Mouse (Mus musculus) forebrain, embryonic 11.5 days (tissue): ENCODE results near the gene Snx32. TPM values are rescaled to one million over a fixed set of nuclear protein-coding genes. Genes with fewer than 3 reads are reported as not detected.

ENCODE experiments used
- ATAC-seq: fragments of 200-750 bp; cut with Nextera tagmentation; replicated peaks from 2 replicates; pipeline ENCODE4 v1.8.0; 2017; ENCODE audit warnings: moderate TSS enrichment; ENCODE audit not compliant: low FRiP score
- DNase-seq: peaks from one replicate; pipeline ENCODE4 v3.0.0-alpha.2; 2017; ENCODE audit warnings: low spot score
- H3K27ac ChIP-seq: fragments of 300-500 bp; sonication (generic); 2 replicates; pipeline ENCODE4 v1.5.1; 2014; ENCODE audit warnings: low read depth, low read length
- H3K27me3 ChIP-seq: fragments of 300-500 bp; sonication (generic); 2 replicates; pipeline ENCODE4 v1.6.1; 2014; ENCODE audit warnings: mild to moderate bottlenecking, low read length, mixed read lengths; ENCODE audit not compliant: control insufficient read depth, insufficient read depth
- H3K36me3 ChIP-seq: fragments of 300-500 bp; sonication (generic); 2 replicates; pipeline ENCODE4 v1.6.1; 2014; ENCODE audit warnings: mild to moderate bottlenecking, low read length, moderate library complexity, mixed read lengths; ENCODE audit not compliant: control insufficient read depth, insufficient read depth
- H3K4me1 ChIP-seq: fragments of 300-500 bp; sonication (generic); replicated peaks from 2 replicates; pipeline ENCODE4 v1.6.1; 2014; ENCODE audit warnings: low read length, mixed read lengths; ENCODE audit not compliant: control insufficient read depth, insufficient read depth
- H3K4me2 ChIP-seq: fragments of 300-500 bp; sonication (generic); 2 replicates; pipeline ENCODE4 v1.6.1; 2014; ENCODE audit warnings: low read depth, mild to moderate bottlenecking, low read length, moderate library complexity, mixed read lengths; ENCODE audit not compliant: severe bottlenecking
- H3K4me3 ChIP-seq: fragments of 300-500 bp; sonication (generic); 2 replicates; pipeline ENCODE4 v1.5.1; 2014; ENCODE audit warnings: low read depth, low read length
- H3K9ac ChIP-seq: fragments of 300-500 bp; sonication (generic); 2 replicates; pipeline ENCODE4 v1.6.1; 2014; ENCODE audit warnings: low read length
- H3K9me3 ChIP-seq: fragments of 300-500 bp; sonication (generic); 2 replicates; pipeline ENCODE4 v1.6.1; 2016; ENCODE audit warnings: low read length, mixed read lengths; ENCODE audit not compliant: control insufficient read depth
- WGBS: fragments of 180-500 bp; shearing (Covaris S2); extraction: QIAGEN DNeasy Blood & Tissue Kit; methylation state at CpG from one replicate; pipeline ENCODE4 v1.1.7; 2014; 5-methylcytosine and 5-hydroxymethylcytosine counted together
- polyA plus RNA-seq: library from polyadenylated mRNA; unstranded; fragments of >200 nt; fragmentation: Nextera tagmentation; extraction: Ambion mirVana; gene quantifications from 2 replicates; pipeline ENCODE4 v1.2.1, GENCODE M21; 2014

The Snx32 gene
- polyA plus RNA-seq, 1 experiment from 2014 or later: 15.9 TPM

DNA sequence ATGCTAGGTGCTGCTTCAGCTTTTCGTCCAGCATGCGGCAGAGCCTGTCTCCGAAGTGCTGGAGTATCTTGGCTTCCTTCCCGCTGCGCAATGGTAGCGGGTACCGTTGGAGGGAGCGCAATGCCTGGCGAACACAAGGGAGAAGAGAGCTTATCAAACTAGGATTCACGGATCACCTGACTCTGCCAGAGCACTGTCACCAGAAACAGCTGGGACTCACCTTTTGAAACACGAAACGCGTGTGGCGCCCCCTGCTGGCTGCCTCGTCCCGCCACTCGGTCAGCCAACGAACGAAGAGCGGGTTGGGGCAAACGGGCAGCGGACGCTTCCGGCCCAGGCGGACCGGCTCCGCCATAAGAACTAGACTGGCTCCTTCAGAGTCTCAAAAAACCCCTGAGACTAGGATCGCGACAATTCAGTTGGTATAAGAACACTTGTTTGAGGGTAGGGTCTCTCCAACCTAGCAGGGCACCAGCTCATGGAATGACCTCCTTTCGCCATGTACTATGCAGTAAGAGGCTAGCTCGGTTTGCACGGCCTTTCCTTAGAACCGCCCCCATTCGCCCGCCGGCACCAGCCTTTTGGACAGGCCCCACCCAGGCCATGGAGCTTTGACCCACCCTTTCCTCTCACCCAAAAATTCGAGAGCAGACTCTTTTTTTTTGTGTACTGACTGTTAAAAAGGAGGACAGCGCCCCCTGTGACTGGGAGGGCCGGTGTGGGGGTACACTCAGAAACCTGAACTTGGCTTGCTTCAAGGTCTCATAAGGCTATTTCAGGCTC, 22.4 kb downstream of the Snx32 start, which contains the start of gene Mus81:
TSS of gene Mus81 (minus strand) at position 635 of the 783 bp plus-strand sequence.
- Histone ChIP-seq H3K27me3 (no peaks in the 10 kb centered on the region), H3K4me3 (peak within 1 kb of the TSS; percentile 44), H3K4me2 (peak within 1 kb of the TSS; percentile 64), H3K4me1 (peaks cover 4% of the 10 kb centered on the region; the same call in 1 of the 2 replicates), H3K36me3 (peaks cover under 1% of the 10 kb centered on the region), H3K9me3 (no peaks in the 10 kb centered on the region), H3K9ac (peak within 1 kb of the TSS; percentile 66), H3K27ac (peak within 1 kb of the TSS; percentile 99)
- ATAC-seq: peak; percentile 69
- peak; percentile 97 for DNase-seq
- WGBS: 1% methylated on average over 39 of the region's 39 CpGs

DNA sequence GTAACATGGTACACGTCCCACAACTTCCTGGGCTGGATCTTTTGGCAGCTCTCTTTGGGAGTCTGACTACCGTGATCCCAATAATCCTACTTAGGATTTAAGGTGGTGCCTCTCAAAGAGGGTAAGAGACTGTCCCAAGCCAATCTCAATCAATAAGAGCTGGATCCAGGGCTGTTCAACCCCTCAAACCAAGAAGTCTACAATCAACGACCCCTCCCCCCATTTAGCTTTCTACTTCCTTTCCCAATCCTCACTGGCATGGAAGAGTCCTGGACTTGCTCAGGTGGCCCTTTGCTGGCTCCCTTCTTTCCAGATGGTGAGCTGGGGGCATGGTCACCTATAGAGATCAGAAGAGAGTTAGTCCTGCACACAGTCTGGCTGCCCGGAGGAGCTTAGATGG, 23.6 kb downstream of the Snx32 start:
- H3K36me3 ChIP-seq: no peaks in the 10 kb centered on the region; the same call in 1 of the 2 replicates
- no peak for DNase-seq
- WGBS: 84% methylated on average over 4 of the region's 4 CpGs
- peak overlapping the region; percentile 66; the same call in 1 of the 2 replicates for H3K9ac ChIP-seq
- no peaks in the 10 kb centered on the region for H3K27me3 ChIP-seq
- no peaks in the 10 kb centered on the region; the same call in 1 of the 2 replicates for H3K4me1 ChIP-seq
- H3K4me3 ChIP-seq: no peak overlapping the region
- no peaks in the 10 kb centered on the region for H3K9me3 ChIP-seq
- no peak overlapping the region for H3K27ac ChIP-seq
- no peak for ATAC-seq
- no peak overlapping the region for H3K4me2 ChIP-seq

DNA sequence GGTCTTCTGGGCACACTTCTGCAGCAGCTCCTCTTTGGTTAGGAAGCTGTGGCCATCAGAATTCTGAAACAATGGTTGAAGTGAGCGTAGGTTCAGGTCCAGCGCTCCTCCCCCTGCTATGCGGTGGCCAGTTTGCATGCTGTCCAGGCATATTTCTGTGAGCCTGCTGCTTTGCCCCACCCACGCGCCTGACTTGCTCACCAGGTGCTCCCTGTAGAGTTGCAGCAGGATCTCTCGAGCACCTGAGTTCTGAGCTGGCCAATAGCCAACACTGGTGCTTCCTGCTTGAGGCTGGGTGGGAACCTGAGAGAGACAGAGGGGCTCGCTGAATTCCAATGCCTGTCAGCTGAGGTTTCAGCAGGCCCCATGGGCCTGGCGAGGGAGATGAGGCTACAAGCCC, 24.1 kb downstream of the Snx32 start:
- no peaks in the 10 kb centered on the region for H3K9me3 ChIP-seq
- 89% methylated on average over 8 of the region's 8 CpGs for WGBS
- no peak overlapping the region for H3K9ac ChIP-seq
- H3K4me1 ChIP-seq: no peaks in the 10 kb centered on the region; the same call in 1 of the 2 replicates
- no peaks in the 10 kb centered on the region; the same call in 1 of the 2 replicates for H3K36me3 ChIP-seq
- no peak overlapping the region for H3K27ac ChIP-seq
- no peak overlapping the region for H3K4me3 ChIP-seq
- no peak overlapping the region for H3K4me2 ChIP-seq
- no peak for ATAC-seq
- no peak for DNase-seq
- H3K27me3 ChIP-seq: no peaks in the 10 kb centered on the region

DNA sequence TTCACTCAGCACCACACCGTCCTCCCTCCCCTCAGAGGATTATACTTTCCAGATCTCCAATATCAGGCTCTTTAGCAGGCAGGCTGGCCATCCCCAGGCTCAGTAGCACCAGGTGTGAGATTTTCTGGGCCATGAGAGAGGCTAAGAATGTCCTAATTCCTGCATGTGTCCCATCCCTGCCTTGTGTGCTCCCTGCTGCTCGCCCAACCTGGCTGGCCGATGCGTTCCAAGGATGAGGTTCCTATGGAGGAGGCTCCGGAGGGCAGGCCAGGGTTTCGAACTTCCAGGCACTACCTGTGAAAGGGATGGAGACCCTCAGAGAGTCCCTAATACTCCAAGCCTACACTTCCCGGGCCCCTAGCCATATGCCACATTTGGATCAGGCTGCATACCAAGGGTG, 24.5 kb downstream of the Snx32 start:
- no peak overlapping the region for H3K27ac ChIP-seq
- no peak overlapping the region for H3K4me2 ChIP-seq
- H3K4me1 ChIP-seq: no peaks in the 10 kb centered on the region; the same call in 1 of the 2 replicates
- no peak overlapping the region for H3K4me3 ChIP-seq
- H3K9ac ChIP-seq: no peak overlapping the region
- no peaks in the 10 kb centered on the region for H3K9me3 ChIP-seq
- 92% methylated on average over 7 of the region's 7 CpGs for WGBS
- H3K27me3 ChIP-seq: no peaks in the 10 kb centered on the region
- H3K36me3 ChIP-seq: no peaks in the 10 kb centered on the region; the same call in 1 of the 2 replicates
- DNase-seq (no peak), ATAC-seq (no peak)

DNA sequence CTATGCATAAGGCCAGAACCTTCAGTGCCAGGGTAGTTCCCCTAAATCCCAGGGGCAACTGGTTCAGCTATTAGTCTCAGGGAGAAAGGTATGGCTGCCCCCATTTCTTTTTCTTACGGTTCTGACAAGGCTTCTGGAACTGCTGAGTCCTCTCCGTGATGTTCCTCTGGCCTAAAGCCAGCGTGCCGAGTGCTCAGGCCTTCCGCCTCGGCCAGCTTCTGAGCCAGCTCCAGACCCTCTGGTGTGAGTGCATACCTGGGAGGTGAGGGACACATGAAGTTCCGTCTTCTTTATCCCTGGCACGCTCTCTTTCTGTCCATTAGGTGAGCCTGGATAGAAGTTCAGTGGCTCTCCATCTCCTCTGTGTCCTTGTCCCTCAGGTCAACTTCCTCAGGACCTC, 25.0 kb downstream of the Snx32 start:
- no peak overlapping the region for H3K27ac ChIP-seq
- DNase-seq: no peak
- 96% methylated on average over 8 of the region's 8 CpGs for WGBS
- no peaks in the 10 kb centered on the region; the same call in 1 of the 2 replicates for H3K4me1 ChIP-seq
- no peak overlapping the region for H3K4me2 ChIP-seq
- ATAC-seq: no peak
- no peaks in the 10 kb centered on the region; the same call in 1 of the 2 replicates for H3K36me3 ChIP-seq
- no peaks in the 10 kb centered on the region for H3K9me3 ChIP-seq
- no peak overlapping the region for H3K9ac ChIP-seq
- no peaks in the 10 kb centered on the region for H3K27me3 ChIP-seq
- no peak overlapping the region for H3K4me3 ChIP-seq

DNA sequence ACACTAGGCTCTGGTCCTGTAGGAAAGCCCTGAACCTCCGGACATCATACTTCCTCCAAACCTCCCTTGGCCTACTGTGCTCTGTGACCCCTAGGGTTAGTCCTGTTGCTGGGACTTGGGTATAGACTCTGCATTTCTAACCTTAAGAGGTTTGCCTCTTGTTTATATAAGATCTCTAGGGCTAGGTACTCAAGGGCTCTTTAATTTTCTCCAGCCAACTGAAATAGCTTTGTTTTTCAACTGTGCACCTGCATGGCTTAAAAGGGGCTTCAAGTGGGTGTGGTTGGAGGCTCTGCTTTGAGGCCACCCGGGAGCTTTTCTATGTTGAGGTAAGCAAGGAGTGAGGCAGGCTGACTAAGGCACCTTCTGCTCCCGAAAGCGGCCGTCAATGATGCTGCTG, 25.8 kb downstream of the Snx32 start:
- DNase-seq (no peak), ATAC-seq (no peak)
- Histone ChIP-seq H3K4me1 (no peaks in the 10 kb centered on the region; the same call in 1 of the 2 replicates), H3K9ac (no peak overlapping the region), H3K27ac (no peak overlapping the region), H3K27me3 (no peaks in the 10 kb centered on the region), H3K4me3 (no peak overlapping the region), H3K36me3 (no peaks in the 10 kb centered on the region; the same call in 1 of the 2 replicates), H3K9me3 (no peaks in the 10 kb centered on the region), H3K4me2 (no peak overlapping the region)
- 93% methylated on average over 5 of the region's 5 CpGs for WGBS

DNA sequence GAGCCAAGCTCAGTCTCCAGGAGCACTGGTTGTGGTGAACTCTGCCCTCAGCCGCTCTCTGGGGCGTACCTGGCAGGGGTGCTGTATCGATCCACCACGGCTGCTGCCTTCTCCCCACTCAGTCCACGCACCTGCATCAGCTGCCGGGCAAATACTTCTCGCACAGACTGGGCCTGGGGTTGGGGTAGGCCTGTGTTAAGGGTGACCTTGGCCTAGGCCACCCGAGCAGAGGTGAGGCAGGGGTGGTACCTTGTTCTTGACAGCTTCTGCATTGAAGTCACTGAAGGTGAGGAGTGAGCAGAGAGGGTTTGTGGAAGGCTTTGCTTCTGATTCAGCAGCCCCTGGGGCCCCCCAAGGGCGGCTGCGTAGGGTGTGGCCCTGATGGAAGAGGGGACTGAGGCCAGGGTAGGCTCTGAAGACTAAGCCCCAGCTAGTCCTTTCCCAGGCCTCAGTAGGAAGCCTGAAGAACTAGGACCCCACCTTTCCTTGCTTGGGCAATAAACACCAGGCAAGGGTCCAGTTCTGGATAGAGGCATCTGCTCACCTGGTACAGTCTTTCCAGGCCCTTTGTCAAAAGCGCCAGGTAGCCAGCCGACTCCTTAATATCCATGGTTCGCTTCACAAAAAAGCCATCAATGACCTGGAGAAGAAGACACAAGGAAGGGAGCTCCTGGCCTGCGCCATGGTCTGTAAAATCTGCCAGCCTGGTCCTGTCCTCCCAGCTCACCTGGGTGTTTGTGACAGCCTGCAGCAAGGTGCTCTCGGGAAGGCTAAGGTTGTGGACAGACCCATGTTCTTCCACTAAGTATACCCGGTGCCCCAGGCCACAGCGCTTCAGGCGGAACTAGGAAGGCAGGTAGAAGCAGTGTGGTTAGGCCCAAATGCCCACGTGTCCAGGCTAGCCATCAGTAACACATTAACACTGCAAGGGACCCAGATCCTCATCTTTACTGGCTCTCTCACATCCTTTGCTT, 26.7 kb downstream of the Snx32 start:
- Histone ChIP-seq H3K27ac (no peak overlapping the region), H3K4me3 (no peak overlapping the region), H3K27me3 (no peaks in the 10 kb centered on the region), H3K36me3 (no peaks in the 10 kb centered on the region; the same call in 1 of the 2 replicates), H3K4me1 (no peaks in the 10 kb centered on the region; the same call in 1 of the 2 replicates), H3K9me3 (no peaks in the 10 kb centered on the region), H3K9ac (no peak overlapping the region), H3K4me2 (no peak overlapping the region)
- WGBS: 96% methylated on average over 19 of the region's 19 CpGs
- DNase-seq (no peak), ATAC-seq (no peak)

DNA sequence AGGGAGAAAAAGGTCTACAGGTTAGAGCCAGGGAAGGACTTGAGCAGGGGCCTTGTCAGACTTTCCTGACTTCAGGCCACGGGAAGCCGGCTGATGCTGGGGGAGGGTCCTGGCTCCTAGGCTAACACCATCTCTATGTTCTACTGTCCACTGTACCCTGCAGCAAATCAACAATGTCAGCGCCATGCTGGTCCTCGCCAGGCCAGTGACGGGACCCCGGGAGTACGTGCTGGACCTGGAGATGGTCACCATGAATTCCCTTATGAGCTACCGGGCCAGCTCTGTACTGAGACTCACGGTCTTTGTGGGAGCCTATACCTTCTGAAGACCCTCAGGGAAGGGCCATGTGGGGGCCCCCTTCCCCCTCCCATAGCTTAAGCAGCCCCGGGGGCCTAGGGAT, 28.9 kb downstream of the Snx32 start:
- no peak overlapping the region for H3K4me2 ChIP-seq
- no peaks in the 10 kb centered on the region for H3K4me1 ChIP-seq
- WGBS: 89% methylated on average over 10 of the region's 10 CpGs
- H3K9ac ChIP-seq: no peak overlapping the region
- no peak for DNase-seq
- no peak overlapping the region for H3K4me3 ChIP-seq
- no peak overlapping the region for H3K27ac ChIP-seq
- H3K9me3 ChIP-seq: no peaks in the 10 kb centered on the region
- no peaks in the 10 kb centered on the region for H3K27me3 ChIP-seq
- no peak for ATAC-seq
- no peaks in the 10 kb centered on the region; the same call in 1 of the 2 replicates for H3K36me3 ChIP-seq
